Mouse (Mus musculus) small intestine, adult 2 months (tissue): ENCODE data around the gene Add3.

Experiments used
- CTCF ChIP-seq: fragments of 200-500 bp; IDR thresholded peaks from 2 replicates; pipeline ENCODE4 v1.5.1; 2012; ENCODE audit warnings: low read depth, mild to moderate bottlenecking, control low read depth, inconsistent platforms, low read length, moderate library complexity, mixed read lengths; ENCODE audit not compliant: insufficient replicate concordance, insufficient read length; ENCODE audit errors: extremely low read depth
- POLR2A ChIP-seq: fragments of 200-500 bp; IDR thresholded peaks from 2 replicates; pipeline ENCODE4 v1.6.1; 2012; ENCODE audit warnings: low read depth, mild to moderate bottlenecking, control low read depth, inconsistent platforms, low read length, moderate library complexity

DNA sequence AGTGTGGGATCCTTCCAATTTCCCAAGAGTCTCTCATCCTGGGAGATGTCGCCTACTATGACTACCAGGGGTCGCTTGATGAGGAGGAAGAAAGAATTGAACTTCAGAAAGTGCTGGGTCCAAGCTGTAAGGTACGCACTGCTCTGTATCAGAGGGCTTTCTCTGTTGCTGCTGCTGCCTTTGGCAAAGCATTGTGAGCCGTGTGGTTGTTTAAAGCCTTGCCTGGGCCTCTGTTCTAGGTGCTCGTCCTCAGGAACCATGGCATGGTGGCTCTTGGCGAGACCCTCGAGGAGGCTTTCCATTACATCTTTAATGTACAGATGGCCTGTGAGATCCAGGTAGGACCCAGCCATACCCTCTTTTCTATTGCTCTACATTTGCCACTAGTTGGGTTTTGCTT lies 93.3 kb downstream of the Add3 start:
- no peak for TF ChIP-seq CTCF
- TF ChIP-seq POLR2A: no peak
